12 mouse cellular contexts compared by ENCODE assay signal in the genomic region with DNA sequence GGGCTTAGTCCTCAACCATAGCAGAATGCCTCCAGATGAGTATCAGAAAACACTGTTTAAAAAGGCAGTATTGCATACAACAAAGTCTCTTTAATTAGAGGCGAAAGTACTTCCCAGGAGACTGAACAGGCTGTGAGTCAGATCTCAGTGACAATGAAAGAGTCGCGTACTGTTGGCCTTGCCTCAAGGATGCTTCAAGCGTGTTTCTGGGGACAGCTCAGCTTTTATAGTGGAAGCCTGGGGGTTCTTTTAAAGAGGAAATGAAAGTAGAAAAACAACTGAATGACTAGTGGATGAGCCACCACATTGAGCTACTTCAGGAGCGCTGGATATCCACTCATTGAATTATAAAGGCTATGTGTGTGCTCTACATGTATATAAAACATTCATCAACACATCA.
"Had no signal": no experiment of that assay in that cellular context is flagged by ENCODE, and none has a peak within 500 bp of the region (broad histone marks: within the 10 kb centered on the region; RNA-seq: fewer than 3 reads in every experiment).

No protein-coding gene starts in this region.

- ATAC-seq: midbrain, embryonic 15.5 days had no signal

- H3K36me3 ChIP-seq: limb, embryonic 13.5 days; midbrain, embryonic 15.5 days; neural tube, embryonic 12.5 days had no signal

- H3K4me1 ChIP-seq: limb, embryonic 13.5 days; midbrain, embryonic 15.5 days; neural tube, embryonic 12.5 days had no signal

- H3K27me3 ChIP-seq: midbrain, embryonic 15.5 days; neural tube, embryonic 12.5 days had no signal

- H3K27ac ChIP-seq: kidney, postnatal 0 days; limb, embryonic 13.5 days; liver, embryonic 14.5 days; midbrain, embryonic 15.5 days; neural tube, embryonic 12.5 days had no signal

- H3K4me2 ChIP-seq: limb, embryonic 13.5 days; midbrain, embryonic 15.5 days; neural tube, embryonic 12.5 days had no signal

- H3K9me3 ChIP-seq: limb, embryonic 13.5 days; midbrain, embryonic 15.5 days; neural tube, embryonic 12.5 days had no signal

- DNase-seq: kidney, adult 8-10 months; kidney, postnatal 36 days; layer of hippocampus, adult 9-11 months; left cerebral cortex, postnatal 4 days; lung, adult 18-20 months; thymus, adult 18-20 months; thymus, postnatal 36 days had no signal

- H3K4me3 ChIP-seq: limb, embryonic 13.5 days; midbrain, embryonic 15.5 days; neural tube, embryonic 12.5 days had no signal

- H3K9ac ChIP-seq: limb, embryonic 13.5 days; liver, embryonic 14.5 days; midbrain, embryonic 15.5 days; neural tube, embryonic 12.5 days had no signal
